Mouse (Mus musculus): ENCODE results near the gene Gimap1.

DNA sequence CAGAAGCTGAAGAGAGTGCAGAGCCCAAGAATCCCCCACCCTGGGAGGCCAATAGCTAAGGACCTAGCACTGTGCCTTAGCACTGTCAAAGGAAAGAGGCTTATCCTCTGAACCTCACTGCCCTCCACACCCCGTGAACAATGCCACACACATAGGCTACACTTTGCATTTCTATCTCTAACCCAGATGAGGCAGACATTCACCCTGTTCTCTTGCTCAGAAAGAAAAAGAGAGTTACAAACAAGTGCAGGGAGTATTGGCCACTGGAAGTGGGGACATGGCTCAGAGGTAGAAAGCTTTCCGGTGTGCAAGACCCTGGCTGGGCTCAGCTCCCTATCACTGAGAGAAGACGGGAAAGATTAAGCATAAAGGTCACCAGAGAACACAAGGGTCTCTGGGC lies 32.7 kb upstream of the Gimap1 start:
- TF ChIP-seq CTCF (IDR thresholded peaks at IDR 0.05; ENCODE audit: low read depth) (no peak), EP300 (IDR thresholded peaks at IDR 0.05; ENCODE audit: low read depth) (no peak)

All from liver, embryonic 14.5 days (tissue).